Mouse (Mus musculus): Measurements from ENCODE around the gene Pkib.

GRCm38 (mm10) chr10:57664253-57664652 lies 32.5 kb downstream of the Pkib start:
- TF ChIP-seq CTCF (IDR thresholded peaks at IDR 0.05; ENCODE audit: low read depth) (no peak), EP300 (IDR thresholded peaks at IDR 0.05; ENCODE audit: low read depth) (no peak)

All from liver, postnatal 0 days (tissue).